Mouse (Mus musculus): ENCODE results near the gene Stx1a.

Gene Stx1a

GRCm38 (mm10) chr5:135077564-135078481 is 54.5 kb downstream of the Stx1a start, which contains the start of gene Vps37d:
TSS of gene Vps37d (minus strand) at chr5:135078266.
- H3K4me3 ChIP-seq (replicated peaks; ENCODE audit: low read length): peak within 1 kb of the TSS; percentile 89
- peaks cover 5% of the 10 kb centered on the region; the same call in 1 of the 2 replicates for H3K9me3 ChIP-seq (ENCODE audit: low read length)
- peaks cover 47% of the 10 kb centered on the region for H3K27me3 ChIP-seq (ENCODE audit: insufficient read depth, low read length)
- H3K36me3 ChIP-seq (ENCODE audit: insufficient read depth, low read length): no peaks in the 10 kb centered on the region
- TF ChIP-seq NANOG (IDR thresholded peaks at IDR 0.05; ENCODE audit: borderline replicate concordance, low read length) (no peak), CTCF (conservative IDR thresholded peaks at IDR 0.05; ENCODE audit: low read length) (no peak), POU5F1 (IDR thresholded peaks at IDR 0.05; ENCODE audit: borderline replicate concordance, low read length) (no peak)
- peaks cover 46% of the 10 kb centered on the region for H3K4me1 ChIP-seq (replicated peaks; ENCODE audit: low read depth, low read length)

DNA sequence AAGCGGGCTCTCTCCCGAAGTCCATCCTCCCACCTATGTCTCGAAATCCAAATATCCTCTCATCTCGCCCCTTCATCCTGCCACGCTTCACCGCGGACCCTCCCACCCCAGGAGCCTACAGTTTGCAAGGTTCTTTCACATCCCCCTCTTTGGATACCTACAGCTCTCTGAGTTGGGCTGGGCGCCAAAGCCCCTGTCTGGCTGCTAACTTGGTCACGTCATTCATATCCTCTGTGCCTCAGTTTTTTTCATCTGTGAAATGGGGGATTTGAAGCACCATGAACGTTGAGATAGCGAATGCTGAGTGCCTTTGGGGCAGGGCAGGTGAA is 55.2 kb downstream of the Stx1a start:
- peaks cover 5% of the 10 kb centered on the region; the same call in 1 of the 2 replicates for H3K9me3 ChIP-seq (ENCODE audit: low read length)
- no peaks in the 10 kb centered on the region for H3K36me3 ChIP-seq (ENCODE audit: insufficient read depth, low read length)
- TF ChIP-seq NANOG (IDR thresholded peaks at IDR 0.05; ENCODE audit: borderline replicate concordance, low read length) (no peak), POU5F1 (IDR thresholded peaks at IDR 0.05; ENCODE audit: borderline replicate concordance, low read length) (no peak), CTCF (conservative IDR thresholded peaks at IDR 0.05; ENCODE audit: low read length) (no peak)
- peaks cover 48% of the 10 kb centered on the region for H3K27me3 ChIP-seq (ENCODE audit: insufficient read depth, low read length)
- peak overlapping the region; percentile 89 for H3K4me3 ChIP-seq (replicated peaks; ENCODE audit: low read length)
- H3K4me1 ChIP-seq (replicated peaks; ENCODE audit: low read depth, low read length): peaks cover 40% of the 10 kb centered on the region

DNA sequence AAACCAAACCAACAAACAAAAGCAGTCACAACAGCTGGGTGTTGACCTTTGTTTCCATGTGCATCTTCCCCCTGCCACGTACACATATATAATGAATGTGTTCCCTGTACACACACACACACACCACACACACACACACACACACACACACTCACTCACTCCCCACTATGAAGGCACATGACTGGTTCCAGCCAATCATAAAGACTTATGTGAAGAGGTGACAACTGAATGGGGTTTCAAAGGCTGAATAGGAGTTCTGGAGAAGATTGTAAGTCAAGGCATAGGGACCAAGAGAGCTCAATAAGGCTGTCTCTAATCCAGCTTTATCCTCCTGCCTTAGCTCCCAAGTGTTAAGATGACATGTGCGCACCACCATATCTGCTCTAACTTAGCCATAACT is 56.3 kb downstream of the Stx1a start:
- TF ChIP-seq POU5F1 (IDR thresholded peaks at IDR 0.05; ENCODE audit: borderline replicate concordance, low read length) (no peak), NANOG (IDR thresholded peaks at IDR 0.05; ENCODE audit: borderline replicate concordance, low read length) (no peak), CTCF (conservative IDR thresholded peaks at IDR 0.05; ENCODE audit: low read length) (no peak)
- Histone ChIP-seq H3K36me3 (ENCODE audit: insufficient read depth, low read length) (no peaks in the 10 kb centered on the region), H3K9me3 (ENCODE audit: low read length) (peaks cover 5% of the 10 kb centered on the region; the same call in 1 of the 2 replicates), H3K27me3 (ENCODE audit: insufficient read depth, low read length) (peaks cover 52% of the 10 kb centered on the region), H3K4me1 (replicated peaks; ENCODE audit: low read depth, low read length) (peaks cover 30% of the 10 kb centered on the region), H3K4me3 (replicated peaks; ENCODE audit: low read length) (no peak overlapping the region)

DNA sequence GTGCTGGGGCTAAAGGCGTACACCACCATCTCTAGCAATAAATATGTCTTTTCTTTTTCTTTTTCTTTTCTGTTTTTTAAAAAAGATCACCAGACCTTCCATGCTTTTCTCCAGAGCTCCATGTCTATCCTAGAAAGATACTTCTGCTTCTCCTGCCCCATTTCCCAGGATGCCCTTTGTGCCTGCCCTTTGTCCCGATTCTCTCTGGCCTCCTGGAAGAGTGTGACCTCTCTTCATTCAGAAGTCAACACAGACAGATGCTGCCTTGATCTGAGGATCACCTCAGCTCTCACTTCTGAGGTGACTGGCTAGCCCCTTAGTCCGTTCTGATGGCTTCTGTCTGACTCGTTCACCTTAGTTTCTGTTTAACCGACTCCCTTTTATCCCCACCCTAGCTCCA is 57.3 kb downstream of the Stx1a start:
- peaks cover 62% of the 10 kb centered on the region for H3K27me3 ChIP-seq (ENCODE audit: insufficient read depth, low read length)
- no peak overlapping the region for H3K4me3 ChIP-seq (replicated peaks; ENCODE audit: low read length)
- H3K36me3 ChIP-seq (ENCODE audit: insufficient read depth, low read length): no peaks in the 10 kb centered on the region
- no peak for TF ChIP-seq POU5F1 (IDR thresholded peaks at IDR 0.05; ENCODE audit: borderline replicate concordance, low read length)
- no peak for TF ChIP-seq CTCF (conservative IDR thresholded peaks at IDR 0.05; ENCODE audit: low read length)
- TF ChIP-seq NANOG (IDR thresholded peaks at IDR 0.05; ENCODE audit: borderline replicate concordance, low read length): no peak
- peaks cover 26% of the 10 kb centered on the region for H3K4me1 ChIP-seq (replicated peaks; ENCODE audit: low read depth, low read length)
- H3K9me3 ChIP-seq (ENCODE audit: low read length): peaks cover 5% of the 10 kb centered on the region; the same call in 1 of the 2 replicates

DNA sequence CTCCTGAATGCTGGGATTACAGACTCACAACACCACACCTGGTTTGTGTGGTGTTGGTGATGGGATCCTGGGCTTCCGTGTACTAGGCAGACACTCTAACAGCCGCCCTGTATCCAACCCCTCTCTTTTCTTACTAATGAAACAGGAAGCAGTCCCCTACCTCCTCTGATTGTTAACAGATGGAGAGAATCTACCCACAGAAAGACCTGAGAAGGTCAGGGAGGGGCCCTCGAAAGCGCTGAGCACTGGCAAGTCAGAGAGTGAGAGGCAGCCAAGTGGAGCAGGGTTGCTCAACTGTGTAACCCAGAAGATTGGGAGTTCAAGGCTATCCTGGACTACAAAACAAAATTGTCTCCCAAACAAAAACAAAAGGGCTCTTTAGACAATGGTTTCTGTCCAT is 63.6 kb downstream of the Stx1a start:
- TF ChIP-seq NANOG (IDR thresholded peaks at IDR 0.05; ENCODE audit: borderline replicate concordance, low read length) (no peak), CTCF (conservative IDR thresholded peaks at IDR 0.05; ENCODE audit: low read length) (no peak), POU5F1 (IDR thresholded peaks at IDR 0.05; ENCODE audit: borderline replicate concordance, low read length) (no peak)
- peaks cover 83% of the 10 kb centered on the region for H3K27me3 ChIP-seq (ENCODE audit: insufficient read depth, low read length)

GRCm38 (mm10) chr5:135089653-135090052 is 66.4 kb downstream of the Stx1a start, which contains the start of gene Mlxipl:
TSS of gene Mlxipl (plus strand) at chr5:135089890.
- Histone ChIP-seq H3K27me3 (ENCODE audit: insufficient read depth, low read length) (peaks cover 87% of the 10 kb centered on the region), H3K36me3 (ENCODE audit: insufficient read depth, low read length) (no peaks in the 10 kb centered on the region), H3K9me3 (ENCODE audit: low read length) (0 out of 2 replicates have a peak, but pooled peaks cover 5% of the 10 kb centered on the region), H3K4me3 (replicated peaks; ENCODE audit: low read length) (peak within 1 kb of the TSS; percentile 69), H3K4me1 (replicated peaks; ENCODE audit: low read depth, low read length) (peaks cover 28% of the 10 kb centered on the region)
- no peak for TF ChIP-seq CTCF (conservative IDR thresholded peaks at IDR 0.05; ENCODE audit: low read length)
- TF ChIP-seq POU5F1 (IDR thresholded peaks at IDR 0.05; ENCODE audit: borderline replicate concordance, low read length): no peak
- TF ChIP-seq NANOG (IDR thresholded peaks at IDR 0.05; ENCODE audit: borderline replicate concordance, low read length): no peak

More for the DNA sequence above, 63.6 kb downstream of the Stx1a start:
- peaks cover 10% of the 10 kb centered on the region for H3K4me1 ChIP-seq (replicated peaks; ENCODE audit: low read depth, low read length)
- H3K9me3 ChIP-seq (ENCODE audit: low read length): 0 out of 2 replicates have a peak, but pooled peaks cover 5% of the 10 kb centered on the region
- H3K36me3 ChIP-seq (ENCODE audit: insufficient read depth, low read length): no peaks in the 10 kb centered on the region
- no peak overlapping the region for H3K4me3 ChIP-seq (replicated peaks; ENCODE audit: low read length)
